Mouse (Mus musculus): Measurements from ENCODE around the gene Lcp2.
A peak's percentile ranks its signal among the peaks of the same experiment; 100 is the strongest.

- peak; percentile 78; the same call in 1 of the 2 replicates for TF ChIP-seq CTCF (IDR thresholded peaks at IDR 0.05; ENCODE audit: borderline replicate concordance, insufficient read depth, low read length)
- TF ChIP-seq POLR2A (IDR thresholded peaks at IDR 0.05; ENCODE audit: low read depth, low read length) = no peak
Observed at GRCm38 (mm10) chr11:34008702-34009101, 38.0 kb upstream of the Lcp2 start.

Data from embryonic fibroblast, embryonic 13.5 days (primary cell).